8 mouse cellular contexts compared by ENCODE assay signal in the genomic region with DNA sequence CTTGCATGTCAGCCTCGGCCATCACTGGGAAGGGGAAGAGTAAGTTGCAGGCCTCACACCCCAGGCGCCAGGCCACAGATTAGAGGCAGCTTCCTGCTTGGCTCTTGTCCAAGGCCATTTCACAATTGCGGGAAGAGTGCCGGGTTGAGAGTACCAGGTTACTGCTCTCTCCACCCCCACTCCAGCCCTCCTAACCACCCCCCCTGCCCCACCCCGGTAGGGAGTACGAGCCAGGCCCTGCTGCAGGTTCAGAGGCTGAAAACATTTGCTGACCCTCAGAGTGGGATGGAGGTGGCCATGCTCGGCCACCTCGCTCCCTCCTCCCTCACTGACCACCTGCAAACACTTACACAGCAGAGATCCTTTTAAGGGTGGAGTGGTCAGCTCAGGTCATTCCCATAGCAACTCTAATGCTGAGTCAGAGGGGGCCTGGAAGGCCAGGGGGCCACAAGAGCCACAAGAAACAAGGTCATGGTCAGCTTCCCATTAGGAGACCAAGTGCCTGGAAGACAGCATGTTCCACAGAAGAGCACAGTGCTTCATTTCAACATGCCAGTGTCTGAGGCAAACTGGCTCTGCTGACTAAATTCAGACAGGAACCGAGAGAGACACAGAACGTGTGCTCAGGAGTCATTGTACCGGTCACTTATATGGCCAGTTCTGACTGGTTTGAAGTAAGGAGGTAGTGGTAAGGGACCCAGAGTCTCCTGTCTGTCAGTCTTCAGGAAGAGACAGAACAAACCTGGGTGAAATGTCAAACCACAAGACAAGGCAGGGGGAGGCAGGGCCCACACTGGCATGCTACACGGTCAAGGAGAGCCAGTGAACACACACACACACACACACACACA. TPM values are rescaled to one million over a fixed set of nuclear protein-coding genes. Genes with fewer than 3 reads are reported as not detected.
DNase-seq lines count a peak whose midpoint lies in the region; ATAC-seq and TF ChIP-seq lines count a peak whose summit lies in the region.

No protein-coding gene starts in this region.

- H3K36me3 ChIP-seq in midbrain, embryonic 10.5 days, result no peaks in the 10 kb centered on the region
- no peaks in the 10 kb centered on the region for H3K36me3 ChIP-seq in midbrain, embryonic 15.5 days (replicated peaks)
- H3K36me3 ChIP-seq in heart, postnatal 0 days (replicated peaks; ENCODE audit: control insufficient read depth, insufficient read depth, low read length), result no peaks in the 10 kb centered on the region
- no peaks in the 10 kb centered on the region for H3K36me3 ChIP-seq in megakaryocyte, embryonic 14.5 days (replicated peaks; ENCODE audit: low read length)
- H3K36me3 ChIP-seq in forebrain, embryonic 15.5 days, result no peaks in the 10 kb centered on the region

- H3K4me3 ChIP-seq in midbrain, embryonic 10.5 days, result no peak overlapping the region
- no peak overlapping the region for H3K4me3 ChIP-seq in midbrain, embryonic 15.5 days
- H3K4me3 ChIP-seq in bone marrow macrophage, adult 2 months (ENCODE audit: insufficient read depth, low read length), result peak overlapping the region; percentile 6; the same call in 1 of the 2 replicates
- no peak overlapping the region for H3K4me3 ChIP-seq in heart, postnatal 0 days (ENCODE audit: low read depth, low read length)
- peak overlapping the region; percentile 83 for H3K4me3 ChIP-seq in megakaryocyte, embryonic 14.5 days (replicated peaks)
- H3K4me3 ChIP-seq in forebrain, embryonic 15.5 days, result no peak overlapping the region

- H3K9ac ChIP-seq in midbrain, embryonic 15.5 days, result no peak overlapping the region
- peak overlapping the region; percentile 20; the same call in 1 of the 2 replicates for H3K9ac ChIP-seq in heart, postnatal 0 days (replicated peaks; ENCODE audit: low read depth, low read length)
- no peak overlapping the region for H3K9ac ChIP-seq in forebrain, embryonic 15.5 days (replicated peaks)

- WGBS in midbrain, embryonic 10.5 days, result 67% methylated on average over 12 of the region's 12 CpGs
- 49% methylated on average over 12 of the region's 12 CpGs for WGBS in midbrain, embryonic 15.5 days
- WGBS in heart, postnatal 0 days, result 24% methylated on average over 12 of the region's 12 CpGs
- 49% methylated on average over 12 of the region's 12 CpGs for WGBS in forebrain, embryonic 15.5 days

- ATAC-seq in midbrain, embryonic 15.5 days (replicated peaks), result no peak
- ATAC-seq in heart, postnatal 0 days (ENCODE audit: insufficient read depth, low read depth), result peak; percentile 57
- ATAC-seq in forebrain, embryonic 15.5 days (replicated peaks), result no peak

- peak overlapping the region; percentile 72 for H3K27ac ChIP-seq in midbrain, embryonic 10.5 days (replicated peaks)
- H3K27ac ChIP-seq in midbrain, embryonic 15.5 days, result no peak overlapping the region
- H3K27ac ChIP-seq in bone marrow macrophage, adult 2 months (ENCODE audit: insufficient read depth, low read depth, low read length), result peak overlapping the region; percentile 88
- peak overlapping the region; percentile 39; the same call in 1 of the 2 replicates for H3K27ac ChIP-seq in heart, postnatal 0 days (ENCODE audit: low read depth)
- H3K27ac ChIP-seq in forebrain, embryonic 15.5 days (replicated peaks), result no peak overlapping the region

- no peak for TF ChIP-seq CTCF in bone marrow macrophage, adult 2 months (IDR thresholded peaks at IDR 0.05; ENCODE audit: low read depth, low read length)
- no peak for TF ChIP-seq CTCF in heart, postnatal 0 days (IDR thresholded peaks at IDR 0.05; ENCODE audit: low read depth)

- TF ChIP-seq EP300 in heart, postnatal 0 days (IDR thresholded peaks at IDR 0.05; ENCODE audit: low read depth), result no peak

- H3K4me2 ChIP-seq in midbrain, embryonic 15.5 days, result no peak overlapping the region
- H3K4me2 ChIP-seq in heart, postnatal 0 days (ENCODE audit: low read depth, low read length), result no peak overlapping the region
- no peak overlapping the region for H3K4me2 ChIP-seq in forebrain, embryonic 15.5 days (replicated peaks)

- no peaks in the 10 kb centered on the region for H3K9me3 ChIP-seq in midbrain, embryonic 10.5 days (replicated peaks)
- no peaks in the 10 kb centered on the region for H3K9me3 ChIP-seq in midbrain, embryonic 15.5 days
- no peaks in the 10 kb centered on the region for H3K9me3 ChIP-seq in heart, postnatal 0 days (replicated peaks; ENCODE audit: control insufficient read depth, low read length)
- peaks cover 3% of the 10 kb centered on the region; the same call in 1 of the 2 replicates for H3K9me3 ChIP-seq in megakaryocyte, embryonic 14.5 days
- H3K9me3 ChIP-seq in forebrain, embryonic 15.5 days, result no peaks in the 10 kb centered on the region

- H3K4me1 ChIP-seq in midbrain, embryonic 10.5 days, result peaks cover 29% of the 10 kb centered on the region
- no peaks in the 10 kb centered on the region; the same call in 1 of the 2 replicates for H3K4me1 ChIP-seq in midbrain, embryonic 15.5 days
- peaks cover 38% of the 10 kb centered on the region for H3K4me1 ChIP-seq in bone marrow macrophage, adult 2 months (ENCODE audit: control insufficient read depth, insufficient read depth, low read length)
- H3K4me1 ChIP-seq in heart, postnatal 0 days (ENCODE audit: control insufficient read depth, insufficient read depth), result peaks cover 14% of the 10 kb centered on the region; the same call in 1 of the 2 replicates
- H3K4me1 ChIP-seq in megakaryocyte, embryonic 14.5 days, result peaks cover 65% of the 10 kb centered on the region
- no peaks in the 10 kb centered on the region for H3K4me1 ChIP-seq in forebrain, embryonic 15.5 days

- no peak for DNase-seq in midbrain, embryonic 10.5 days (ENCODE audit: low spot score)
- peak; percentile 74 for DNase-seq in heart, postnatal 0 days (ENCODE audit: low spot score)
- DNase-seq in kidney, postnatal 4 days, result peak; percentile 71 to 82
- peak; percentile 64 for DNase-seq in testis, postnatal 10 days (ENCODE audit: low spot score)

- no peak for TF ChIP-seq POLR2A in bone marrow macrophage, adult 2 months (IDR thresholded peaks at IDR 0.05; ENCODE audit: borderline replicate concordance, low read depth, low read length)

- no peaks in the 10 kb centered on the region for H3K27me3 ChIP-seq in midbrain, embryonic 10.5 days (ENCODE audit: low read depth, poor library complexity, severe bottlenecking)
- no peaks in the 10 kb centered on the region for H3K27me3 ChIP-seq in midbrain, embryonic 15.5 days (replicated peaks)
- H3K27me3 ChIP-seq in heart, postnatal 0 days (ENCODE audit: control insufficient read depth, insufficient read depth, low read length), result no peaks in the 10 kb centered on the region
- peaks cover 6% of the 10 kb centered on the region for H3K27me3 ChIP-seq in megakaryocyte, embryonic 14.5 days (replicated peaks)
- no peaks in the 10 kb centered on the region for H3K27me3 ChIP-seq in forebrain, embryonic 15.5 days

RNA-seq across cellular contexts. Expression of a gene that starts 11.0 kb away (rescaled TPM):
- 261 and 272 TPM in 2 replicates for polyA plus RNA-seq in midbrain, embryonic 10.5 days (2016; fragmentation: Nextera tagmentation; extraction: Ambion mirVana)
- polyA plus RNA-seq in midbrain, embryonic 15.5 days (2015; fragmentation: Nextera tagmentation; extraction: Ambion mirVana), result 303 and 315 TPM in 2 replicates
- polyA plus RNA-seq in bone marrow macrophage, adult 2 months (2012; ENCODE audit: insufficient read depth, insufficient read length, missing spikeins), result 252 and 297 TPM in 2 replicates
- 123 and 141 TPM in 2 replicates for total RNA-seq in heart, postnatal 0 days (2014; rRNA removed; ENCODE audit: low replicate concordance)
- 210 and 219 TPM in 2 replicates for polyA plus RNA-seq in heart, postnatal 0 days (2015; fragmentation: Nextera tagmentation; extraction: Ambion mirVana)
- 34.6 and 180 TPM in 2 replicates for polyA plus RNA-seq in megakaryocyte, embryonic 14.5 days (2012; ENCODE audit: insufficient read depth, low replicate concordance)
- polyA plus RNA-seq in forebrain, embryonic 15.5 days (2015; fragmentation: Nextera tagmentation; extraction: Ambion mirVana), result 332 and 333 TPM in 2 replicates

RNA-seq across cellular contexts. Expression of a gene that starts 59.0 kb away (rescaled TPM):
- 2.9 and 3.0 TPM in 2 replicates for polyA plus RNA-seq in midbrain, embryonic 10.5 days (2016; fragmentation: Nextera tagmentation; extraction: Ambion mirVana)
- 3.3 and 4.3 TPM in 2 replicates for polyA plus RNA-seq in midbrain, embryonic 15.5 days (2015; fragmentation: Nextera tagmentation; extraction: Ambion mirVana)
- polyA plus RNA-seq in bone marrow macrophage, adult 2 months (2012; ENCODE audit: insufficient read depth, insufficient read length, missing spikeins), result 30.0 and 44.1 TPM in 2 replicates
- total RNA-seq in heart, postnatal 0 days (2014; rRNA removed; ENCODE audit: low replicate concordance), result 12.7 and 14.5 TPM in 2 replicates
- 1.5 and 1.6 TPM in 2 replicates for polyA plus RNA-seq in heart, postnatal 0 days (2015; fragmentation: Nextera tagmentation; extraction: Ambion mirVana)
- polyA plus RNA-seq in megakaryocyte, embryonic 14.5 days (2012; ENCODE audit: insufficient read depth, low replicate concordance), result 6.3 and 11.4 TPM in 2 replicates
- 1.3 and 1.8 TPM in 2 replicates for polyA plus RNA-seq in forebrain, embryonic 15.5 days (2015; fragmentation: Nextera tagmentation; extraction: Ambion mirVana)

Comparison
In these comparisons a context has a peak if more than half of its experiments do, and no peak if none do; other contexts are left out.
1. H3K27ac ChIP-seq: peak in midbrain, embryonic 10.5 days (single experiment), bone marrow macrophage, adult 2 months (single experiment) and heart, postnatal 0 days (single experiment); none in midbrain, embryonic 15.5 days (single experiment) and forebrain, embryonic 15.5 days (single experiment).
2. H3K4me3 ChIP-seq: peak in bone marrow macrophage, adult 2 months (single experiment) and megakaryocyte, embryonic 14.5 days (single experiment); none in midbrain, embryonic 10.5 days (single experiment), midbrain, embryonic 15.5 days (single experiment), heart, postnatal 0 days (single experiment) and forebrain, embryonic 15.5 days (single experiment).